Mouse (Mus musculus) bone marrow, adult 2 months (tissue): ENCODE data around the gene Six3.

Source experiments
- CTCF ChIP-seq: fragments of 200-500 bp; IDR thresholded peaks from 2 replicates; pipeline ENCODE4 v1.5.1; 2011; ENCODE audit warnings: low read length, control low read depth; ENCODE audit not compliant: control insufficient read depth, insufficient read depth
- POLR2A ChIP-seq: fragments of 200-500 bp; IDR thresholded peaks from 2 replicates; pipeline ENCODE4 v1.6.1; 2011; ENCODE audit warnings: low read depth, mild to moderate bottlenecking, control low read depth, low read length, borderline replicate concordance; ENCODE audit not compliant: control insufficient read depth

DNA sequence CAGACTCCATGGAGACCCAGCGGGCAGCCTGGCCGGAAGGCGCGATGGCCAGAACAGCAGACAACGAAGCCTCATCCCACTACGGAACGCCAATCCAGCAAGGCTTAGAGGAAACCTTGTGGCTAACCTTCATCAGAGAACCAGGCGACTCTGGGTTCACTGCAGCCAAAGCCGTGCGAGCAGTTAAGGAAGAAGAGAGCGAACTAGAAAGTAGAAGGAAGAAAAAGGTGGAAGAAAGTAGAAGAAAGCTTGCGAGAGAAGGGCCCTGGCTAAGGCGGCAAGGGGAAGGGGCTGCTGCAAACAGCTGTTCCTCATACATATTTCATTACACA is 4.3 kb upstream of the Six3 start:
- TF ChIP-seq CTCF, result no peak
- no peak for TF ChIP-seq POLR2A
